Mouse (Mus musculus) kidney, postnatal 25 days (tissue): Measurements from ENCODE around the gene Gm21748.
"Not testable (repeated sequence)": the region's sequence is repeated elsewhere in the genome, so short reads cannot be mapped to it uniquely, and the experiment has no call there.

Experiments used
- DNase-seq, 2 experiments: peaks; one replicate each; pipeline ENCODE4 v3.0.0; 2021; ENCODE audit warnings: mixed read lengths in 2 of 2

Gm21748 gene

GRCm38 (mm10) chrY:90839077-90839476 is at the start of gene Gm21748:
TSS of gene Gm21748 (minus strand) at chrY:90839177.
- DNase-seq = not testable (repeated sequence)
